Mouse (Mus musculus) hindbrain, embryonic 12.5 days (tissue): ENCODE measurements at regions not wholly inside any gene's neighbourhood (a gene's known extent, or its start where the extent isn't known, plus 50 kb on each side); places are given as distances from the start of the nearest gene placed in this dataset.

Source experiments
- ATAC-seq: fragments of 200-750 bp; cut with Nextera tagmentation; 2 replicates; pipeline ENCODE4 v1.8.0; 2017; ENCODE audit warnings: moderate TSS enrichment; ENCODE audit not compliant: low FRiP score
- H3K27ac ChIP-seq: fragments of 300-500 bp; sonication (generic); 2 replicates; pipeline ENCODE4 v1.5.1; 2016; ENCODE audit warnings: mild to moderate bottlenecking
- H3K27me3 ChIP-seq: fragments of 300-500 bp; sonication (generic); 2 replicates; pipeline ENCODE4 v1.6.1; 2016; ENCODE audit warnings: mild to moderate bottlenecking
- H3K36me3 ChIP-seq: fragments of 300-500 bp; sonication (generic); 2 replicates; pipeline ENCODE4 v1.6.1; 2016; ENCODE audit warnings: mild to moderate bottlenecking
- H3K4me1 ChIP-seq: fragments of 300-500 bp; sonication (generic); 2 replicates; pipeline ENCODE4 v1.6.1; 2016
- H3K4me2 ChIP-seq: fragments of 300-500 bp; sonication (generic); replicated peaks from 2 replicates; pipeline ENCODE4 v1.6.1; 2016; ENCODE audit warnings: mild to moderate bottlenecking
- H3K4me3 ChIP-seq: fragments of 300-500 bp; sonication (generic); 2 replicates; pipeline ENCODE4 v1.5.1; 2016; ENCODE audit warnings: mild to moderate bottlenecking
- H3K9ac ChIP-seq: fragments of 300-500 bp; sonication (generic); 2 replicates; pipeline ENCODE4 v1.6.1; 2016; ENCODE audit warnings: mild to moderate bottlenecking, moderate library complexity
- H3K9me3 ChIP-seq: fragments of 300-500 bp; sonication (generic); replicated peaks from 2 replicates; pipeline ENCODE4 v1.6.1; 2016; ENCODE audit warnings: mild to moderate bottlenecking
- WGBS: fragments of 180-500 bp; shearing (Covaris S2); methylation state at CpG from one replicate; pipeline ENCODE4 v1.1.7; 2016; 5-methylcytosine and 5-hydroxymethylcytosine counted together

- Histone ChIP-seq H3K9me3 (no peaks in the 10 kb centered on the region), H3K36me3 (no peaks in the 10 kb centered on the region), H3K4me3 (no peak overlapping the region), H3K9ac (no peak overlapping the region), H3K27me3 (no peaks in the 10 kb centered on the region), H3K27ac (no peak overlapping the region), H3K4me1 (no peaks in the 10 kb centered on the region), H3K4me2 (no peak overlapping the region)
- ATAC-seq = no peak
Observed at GRCm38 (mm10) chr13:80946034-80946433, 62.9 kb downstream of the Arrdc3 start.

GRCm38 (mm10) chr13:80947705-80948104, 64.5 kb downstream of the Arrdc3 start:
- no peak for ATAC-seq
- Histone ChIP-seq H3K36me3 (no peaks in the 10 kb centered on the region), H3K9me3 (no peaks in the 10 kb centered on the region), H3K9ac (no peak overlapping the region), H3K27ac (no peak overlapping the region), H3K4me1 (no peaks in the 10 kb centered on the region), H3K4me3 (no peak overlapping the region), H3K4me2 (no peak overlapping the region), H3K27me3 (no peaks in the 10 kb centered on the region)
- WGBS = 54% methylated on average over 6 of the region's 6 CpGs

- no peak overlapping the region for H3K9ac ChIP-seq
- H3K4me1 ChIP-seq = no peaks in the 10 kb centered on the region
- no peak overlapping the region for H3K4me2 ChIP-seq
- no peak overlapping the region for H3K4me3 ChIP-seq
- WGBS = 66% methylated on average over 6 of the region's 6 CpGs
- no peak for ATAC-seq
- H3K36me3 ChIP-seq = no peaks in the 10 kb centered on the region
- H3K9me3 ChIP-seq = no peaks in the 10 kb centered on the region
- H3K27me3 ChIP-seq = no peaks in the 10 kb centered on the region
- no peak overlapping the region for H3K27ac ChIP-seq
Observed at GRCm38 (mm10) chr13:80949133-80949697, 66.0 kb downstream of the Arrdc3 start.

GRCm38 (mm10) chr13:80950239-80950638, 67.1 kb downstream of the Arrdc3 start:
- Histone ChIP-seq H3K4me2 (no peak overlapping the region), H3K4me1 (no peaks in the 10 kb centered on the region), H3K36me3 (no peaks in the 10 kb centered on the region), H3K9ac (no peak overlapping the region), H3K9me3 (no peaks in the 10 kb centered on the region), H3K27me3 (no peaks in the 10 kb centered on the region), H3K27ac (no peak overlapping the region), H3K4me3 (no peak overlapping the region)
- ATAC-seq = no peak
- 78% methylated on average over 2 of the region's 2 CpGs for WGBS

- Histone ChIP-seq H3K9ac (no peak overlapping the region), H3K4me2 (no peak overlapping the region), H3K27ac (no peak overlapping the region), H3K27me3 (no peaks in the 10 kb centered on the region), H3K9me3 (no peaks in the 10 kb centered on the region), H3K4me1 (no peaks in the 10 kb centered on the region), H3K4me3 (no peak overlapping the region), H3K36me3 (no peaks in the 10 kb centered on the region)
- ATAC-seq = no peak
- 92% methylated on average over 3 of the region's 3 CpGs for WGBS
Observed at GRCm38 (mm10) chr13:80950803-80951202, 67.6 kb downstream of the Arrdc3 start.

DNA sequence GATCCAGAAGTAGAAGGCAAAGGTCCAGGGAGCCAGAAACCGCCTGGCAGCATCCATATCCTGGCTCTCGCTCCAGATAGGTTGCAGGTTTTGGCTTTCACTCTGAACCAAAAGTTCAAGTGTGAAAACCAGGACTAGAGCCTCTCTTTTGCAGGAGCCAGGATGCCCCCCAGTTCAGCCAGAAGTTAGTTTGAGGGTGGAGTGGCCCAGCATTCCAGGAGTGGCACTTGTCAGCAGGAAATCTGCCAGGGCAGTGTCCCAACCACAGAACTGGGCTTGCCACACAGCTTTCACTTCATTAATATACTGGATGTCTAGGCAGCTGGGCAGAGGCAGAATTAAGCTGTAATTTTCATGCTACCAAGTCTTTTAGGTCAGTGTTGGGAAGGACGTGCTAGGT, 68.1 kb downstream of the Arrdc3 start:
- no peak for ATAC-seq
- no peak overlapping the region for H3K4me3 ChIP-seq
- no peaks in the 10 kb centered on the region for H3K9me3 ChIP-seq
- no peaks in the 10 kb centered on the region for H3K36me3 ChIP-seq
- no peak overlapping the region for H3K4me2 ChIP-seq
- no peak overlapping the region for H3K9ac ChIP-seq
- no peaks in the 10 kb centered on the region for H3K4me1 ChIP-seq
- H3K27me3 ChIP-seq = no peaks in the 10 kb centered on the region
- no peak overlapping the region for H3K27ac ChIP-seq
- WGBS = 86% methylated on average over 3 of the region's 3 CpGs

DNA sequence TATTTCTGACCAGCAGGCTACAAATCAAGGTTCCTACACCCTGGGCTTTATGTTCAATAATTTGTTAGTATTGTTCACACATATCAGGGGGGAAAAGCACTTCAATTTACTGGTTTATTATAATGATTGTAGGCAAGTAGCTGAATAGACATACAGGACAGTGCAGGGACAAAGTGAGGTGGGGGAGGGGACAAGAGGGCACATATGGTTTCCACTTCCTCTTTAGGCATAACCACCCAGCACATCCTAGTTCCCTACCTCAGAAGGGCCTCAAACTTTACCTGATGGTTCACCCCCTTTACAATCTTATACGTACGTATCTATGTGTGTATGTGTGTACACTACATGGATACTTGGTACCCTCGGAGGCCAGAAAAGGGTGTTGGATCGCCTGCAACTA, 69.7 kb downstream of the Arrdc3 start:
- Histone ChIP-seq H3K27me3 (no peaks in the 10 kb centered on the region), H3K4me1 (no peaks in the 10 kb centered on the region), H3K4me2 (no peak overlapping the region), H3K36me3 (no peaks in the 10 kb centered on the region), H3K4me3 (no peak overlapping the region), H3K9me3 (no peaks in the 10 kb centered on the region), H3K9ac (no peak overlapping the region), H3K27ac (no peak overlapping the region)
- WGBS = 90% methylated on average over 4 of the region's 4 CpGs
- ATAC-seq = no peak

DNA sequence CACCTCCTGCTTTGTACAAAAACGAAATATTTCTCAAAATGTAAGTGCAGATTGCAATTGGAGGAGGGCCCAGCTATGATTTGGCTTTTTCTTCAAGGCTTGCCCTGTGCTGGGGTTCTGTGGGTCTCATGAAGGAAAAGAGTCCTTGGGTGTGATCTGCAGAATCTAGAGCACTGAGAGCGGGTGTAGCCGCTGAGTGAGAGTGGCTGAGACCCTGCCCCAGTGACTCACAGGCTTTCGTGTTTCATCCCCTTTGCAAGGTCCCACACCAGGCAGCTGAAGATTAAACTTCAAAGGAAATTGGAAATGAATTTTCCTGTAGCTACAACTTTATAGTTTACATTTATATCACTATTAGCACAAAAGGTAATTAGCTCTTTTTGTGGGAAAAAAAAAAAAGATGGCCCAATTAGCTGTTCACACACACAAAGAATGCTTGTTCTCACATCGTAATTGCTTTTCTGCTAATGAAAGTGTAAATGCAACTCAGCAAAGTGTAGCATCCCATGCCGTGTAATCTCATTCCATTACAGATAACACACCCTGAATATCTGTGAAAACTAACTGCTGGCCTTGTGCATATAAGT, 71.0 kb downstream of the Arrdc3 start:
- H3K9ac ChIP-seq = no peak overlapping the region
- no peak overlapping the region for H3K27ac ChIP-seq
- 74% methylated on average over 6 of the region's 6 CpGs for WGBS
- no peaks in the 10 kb centered on the region for H3K4me1 ChIP-seq
- no peak overlapping the region for H3K4me2 ChIP-seq
- ATAC-seq = no peak
- H3K27me3 ChIP-seq = no peaks in the 10 kb centered on the region
- no peaks in the 10 kb centered on the region for H3K9me3 ChIP-seq
- no peaks in the 10 kb centered on the region for H3K36me3 ChIP-seq
- no peak overlapping the region for H3K4me3 ChIP-seq

DNA sequence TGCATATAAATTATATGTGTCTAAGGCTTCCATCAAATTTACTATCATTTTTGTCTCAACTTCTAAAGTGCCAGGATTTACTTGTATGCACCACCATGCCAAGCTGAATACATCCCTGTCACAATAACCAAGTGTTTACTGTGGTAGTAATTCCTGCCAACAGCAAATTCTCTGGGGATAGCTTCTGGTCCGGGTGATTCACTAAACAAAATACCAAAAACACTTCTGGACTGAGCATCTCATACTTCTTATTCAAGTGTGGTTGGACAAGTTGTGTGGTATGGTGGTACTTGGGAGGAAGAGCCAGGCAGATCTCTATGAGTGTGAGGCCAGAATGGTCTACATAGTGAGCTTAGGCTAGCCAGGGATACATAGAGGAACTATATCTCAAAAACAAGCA, 73.8 kb downstream of the Arrdc3 start:
- no peak overlapping the region for H3K4me3 ChIP-seq
- no peak for ATAC-seq
- no peaks in the 10 kb centered on the region for H3K4me1 ChIP-seq
- no peaks in the 10 kb centered on the region for H3K9me3 ChIP-seq
- H3K9ac ChIP-seq = no peak overlapping the region
- no peak overlapping the region for H3K27ac ChIP-seq
- no peaks in the 10 kb centered on the region for H3K27me3 ChIP-seq
- 71% methylated on average over 1 of the region's 1 CpGs for WGBS
- H3K36me3 ChIP-seq = no peaks in the 10 kb centered on the region
- H3K4me2 ChIP-seq = no peak overlapping the region

- ATAC-seq = no peak
- Histone ChIP-seq H3K4me3 (no peak overlapping the region), H3K27ac (no peak overlapping the region), H3K9ac (no peak overlapping the region), H3K9me3 (no peaks in the 10 kb centered on the region), H3K27me3 (no peaks in the 10 kb centered on the region), H3K4me2 (no peak overlapping the region), H3K4me1 (no peaks in the 10 kb centered on the region), H3K36me3 (no peaks in the 10 kb centered on the region)
- 69% methylated on average over 6 of the region's 6 CpGs for WGBS
Observed at GRCm38 (mm10) chr13:80957419-80958139, 74.4 kb downstream of the Arrdc3 start.

DNA sequence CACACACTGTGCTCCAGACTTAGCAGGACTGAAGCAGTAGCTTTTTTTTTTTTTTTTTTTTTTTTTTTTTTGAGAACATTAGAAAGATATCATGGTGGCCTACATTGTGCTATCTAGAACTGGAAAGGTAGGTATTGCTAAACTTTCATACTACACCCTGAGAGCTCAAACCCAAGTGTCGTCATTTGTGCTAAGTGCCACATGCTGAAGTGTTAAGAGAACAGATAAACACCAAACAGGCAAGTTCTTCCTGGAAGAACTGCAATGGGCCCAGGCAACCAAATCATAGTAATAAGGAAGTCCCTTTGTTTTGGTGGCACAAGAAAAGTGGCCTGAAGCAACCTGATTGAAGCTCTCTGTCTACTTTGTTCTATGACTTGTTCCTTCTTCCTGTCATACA, 76.6 kb downstream of the Arrdc3 start:
- no peaks in the 10 kb centered on the region for H3K9me3 ChIP-seq
- 0 out of 2 replicates have a peak, but pooled peaks cover 2% of the 10 kb centered on the region for H3K4me1 ChIP-seq
- peaks cover 12% of the 10 kb centered on the region; the same call in 1 of the 2 replicates for H3K27me3 ChIP-seq
- no peaks in the 10 kb centered on the region for H3K36me3 ChIP-seq
- no peak overlapping the region for H3K4me2 ChIP-seq
- H3K4me3 ChIP-seq = no peak overlapping the region
- no peak overlapping the region for H3K9ac ChIP-seq
- WGBS = 79% methylated on average over 1 of the region's 1 CpGs
- ATAC-seq = no peak
- no peak overlapping the region for H3K27ac ChIP-seq

DNA sequence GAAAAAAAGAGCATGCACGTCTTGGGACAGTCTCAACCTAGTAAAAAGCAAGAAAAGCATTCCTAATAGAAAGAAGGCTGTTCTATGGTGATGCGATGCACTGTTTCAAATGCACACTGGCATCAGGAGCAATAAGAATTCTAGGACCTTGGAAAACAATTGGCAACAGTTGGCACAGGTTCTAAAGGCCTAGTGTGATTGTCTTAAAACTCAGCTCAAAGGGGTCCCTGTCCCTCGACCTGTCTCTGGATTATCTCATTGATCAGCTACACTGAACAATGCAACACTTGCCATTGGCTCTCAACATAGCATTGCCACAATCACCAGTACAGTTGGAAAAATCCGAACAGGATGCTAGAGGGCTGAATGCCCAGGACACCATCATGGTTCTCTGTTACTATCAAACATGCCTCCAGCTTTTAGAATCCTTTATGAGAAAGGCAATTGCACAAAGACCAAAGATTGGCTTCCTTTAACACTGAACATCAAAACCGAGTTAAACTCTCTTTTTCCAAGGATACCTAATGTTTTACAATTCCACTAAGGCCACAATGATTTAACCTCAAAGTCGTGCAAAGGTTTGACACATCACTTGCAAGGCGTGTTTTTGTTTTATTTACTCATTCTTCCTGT, 78.9 kb downstream of the Arrdc3 start:
- ATAC-seq = no peak
- Histone ChIP-seq H3K9ac (no peak overlapping the region), H3K9me3 (no peaks in the 10 kb centered on the region), H3K36me3 (no peaks in the 10 kb centered on the region), H3K27me3 (peaks cover 12% of the 10 kb centered on the region; the same call in 1 of the 2 replicates), H3K27ac (no peak overlapping the region), H3K4me1 (0 out of 2 replicates have a peak, but pooled peaks cover 2% of the 10 kb centered on the region), H3K4me2 (peak overlapping the region; percentile 86), H3K4me3 (peak overlapping the region; percentile 50; the same call in 1 of the 2 replicates)
- WGBS = 51% methylated on average over 7 of the region's 7 CpGs
